Mouse (Mus musculus): ENCODE measurements around the gene Upp1. TPM values are rescaled to one million over a fixed set of nuclear protein-coding genes. Genes with fewer than 3 reads are reported as not detected.
A peak's percentile ranks its signal among the peaks of the same experiment; 100 is the strongest.

The Upp1 gene
- 10 to 100 TPM; 25.4 to 26.5 TPM for total RNA-seq (2021)

DNA sequence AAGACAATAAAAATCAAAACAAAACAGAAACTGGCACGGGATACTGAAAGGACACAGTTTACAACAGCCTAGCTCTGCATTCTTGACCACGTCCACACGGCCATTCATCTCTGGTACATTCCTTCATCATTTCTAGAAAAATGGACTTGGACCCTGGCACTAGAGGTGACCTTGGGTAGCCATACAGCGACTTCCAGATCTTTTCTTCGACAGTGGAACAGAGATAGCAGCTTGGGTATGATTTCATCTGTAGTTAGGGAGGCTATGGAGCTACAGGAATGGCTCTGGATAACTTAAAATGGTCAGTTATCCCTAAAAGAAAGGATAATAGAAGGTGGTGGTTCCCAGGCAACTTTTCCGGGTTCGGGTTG is at the start of gene Upp1:
Gene Upp1 (plus strand): TSS at position 54 of the 371 bp plus-strand sequence.
- intact Hi-C loops (cut with DNase I), result loop anchor here (2.0 kb wide), 1 partner anchor 71 kb away; no protein-coding TSS in a partner anchor
- no peak for DNase-seq

DNA sequence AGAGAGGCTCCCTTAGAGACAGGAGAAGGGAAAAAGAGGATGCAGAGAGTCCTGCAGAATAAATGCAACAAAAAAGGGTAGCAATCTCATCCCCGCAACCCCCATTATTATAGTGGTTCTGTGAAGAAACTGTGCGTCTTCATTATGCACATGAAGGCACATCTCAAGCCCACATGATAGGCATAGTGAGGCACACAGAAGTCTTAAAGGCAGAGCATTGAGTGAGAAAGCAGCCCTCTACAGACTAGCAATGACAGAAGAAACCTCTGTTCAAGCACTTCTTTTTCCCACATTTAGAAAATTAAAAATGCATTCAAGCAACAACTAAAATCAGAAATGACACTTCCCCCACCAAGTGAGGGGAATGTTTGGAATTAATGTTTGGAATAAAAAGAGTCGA is 41.5 kb upstream of the Upp1 start:
- intact Hi-C loops (cut with DNase I), result no loop called here
- DNase-seq, result no peak

DNA sequence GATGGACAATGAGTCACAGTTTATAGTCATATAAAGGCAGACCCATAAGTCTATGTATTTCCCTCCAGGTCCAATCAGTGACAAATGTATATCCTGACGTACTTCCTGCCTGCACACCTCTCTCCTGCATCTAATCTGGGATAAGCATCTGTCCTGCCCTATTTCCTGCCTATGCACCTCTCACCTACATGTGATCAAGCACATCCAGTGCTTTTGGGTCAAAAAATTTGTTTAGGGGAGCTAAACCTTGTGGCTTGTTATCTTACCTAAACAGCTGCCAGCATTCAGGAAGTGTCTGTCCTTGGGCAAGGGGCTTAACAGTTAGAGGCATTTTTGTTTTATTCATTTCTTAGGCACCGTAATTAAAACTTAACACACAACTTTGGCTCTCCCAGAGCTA is 4.7 kb upstream of the Upp1 start:
- no peak for DNase-seq
- intact Hi-C loops (cut with DNase I), result no loop called here

DNA sequence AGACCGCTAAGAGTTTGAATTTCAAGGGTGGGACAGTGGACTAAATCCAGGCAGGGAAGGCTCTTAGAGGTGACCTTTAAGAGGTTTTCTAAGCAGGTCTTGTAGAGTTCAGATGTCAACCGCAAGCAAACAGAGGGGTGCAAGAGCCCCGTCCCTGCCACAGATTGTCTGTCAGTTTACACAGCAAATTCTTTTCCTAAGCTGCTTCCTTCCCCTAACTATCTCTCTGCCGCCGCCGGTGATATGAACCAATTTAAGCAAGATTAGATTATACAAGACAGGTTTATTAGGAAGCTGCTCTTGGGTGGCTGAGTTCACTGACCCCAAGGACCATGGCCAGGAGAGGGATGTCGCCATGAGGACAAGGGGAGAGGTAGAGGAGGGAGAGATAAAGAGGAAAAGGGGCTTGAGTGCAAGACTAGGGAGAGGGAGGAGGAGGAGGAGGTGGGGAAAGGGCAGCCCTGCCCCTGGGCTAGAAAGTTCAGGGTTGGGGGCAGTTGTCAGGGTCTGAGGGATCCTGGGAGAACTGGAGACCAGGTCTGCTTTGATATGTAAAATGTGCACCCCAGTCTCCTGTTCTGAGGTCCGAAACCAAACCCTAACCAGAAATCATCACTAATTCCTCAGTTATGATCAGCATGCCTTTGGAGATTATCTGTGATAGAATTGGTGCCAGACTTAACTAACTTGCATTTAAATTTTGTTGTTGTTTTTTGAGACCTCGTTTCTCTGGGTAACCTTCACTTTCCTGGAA is 2.4 kb upstream of the Upp1 start:
- no peak for DNase-seq
- intact Hi-C loops (cut with DNase I), result no loop called here

DNA sequence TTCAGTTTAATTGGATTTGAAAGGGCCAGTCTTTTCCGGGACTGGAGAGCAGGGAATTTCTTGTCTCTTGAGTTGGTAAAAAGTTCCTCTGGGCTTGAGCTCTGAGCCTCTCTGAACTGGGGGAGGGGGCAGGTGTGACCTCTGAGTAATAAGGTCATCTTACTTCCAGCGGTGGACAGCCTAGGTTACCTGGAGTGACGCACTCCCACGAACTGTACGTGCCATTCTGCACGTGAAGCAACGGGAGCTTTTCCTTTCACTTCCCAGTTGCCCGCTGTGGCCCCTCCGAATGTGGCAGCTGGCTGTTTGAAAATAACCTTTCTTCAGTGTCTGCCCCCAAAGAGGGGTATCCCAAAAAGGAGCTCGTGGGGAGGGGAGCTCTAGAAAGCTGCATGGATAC is 1.8 kb upstream of the Upp1 start:
- DNase-seq, result peak in 1 of 2 experiments; percentile 21
- intact Hi-C loops (cut with DNase I), result no loop called here

DNA sequence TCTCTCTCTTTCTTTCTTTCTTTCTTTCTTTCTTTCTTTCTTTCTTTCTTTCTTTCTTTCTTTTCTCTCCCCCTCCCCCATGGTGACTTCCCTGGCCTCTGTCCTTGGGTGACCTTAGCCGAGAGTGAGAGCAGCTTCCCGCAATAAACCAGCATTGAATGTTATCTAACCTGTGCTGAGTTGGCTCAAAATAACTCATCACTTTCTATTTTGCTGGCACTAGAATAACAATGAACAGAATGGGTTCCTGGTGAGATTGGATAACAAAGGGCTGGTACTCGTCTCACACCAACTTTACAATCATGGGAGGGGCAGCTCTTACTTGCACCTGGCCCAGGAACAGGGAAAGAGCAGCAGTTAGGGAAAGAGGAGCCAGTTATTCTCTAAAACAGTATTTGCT is 987 bp upstream of the Upp1 start:
- peak; percentile 17 for DNase-seq
- intact Hi-C loops (cut with DNase I), result no loop called here

DNA sequence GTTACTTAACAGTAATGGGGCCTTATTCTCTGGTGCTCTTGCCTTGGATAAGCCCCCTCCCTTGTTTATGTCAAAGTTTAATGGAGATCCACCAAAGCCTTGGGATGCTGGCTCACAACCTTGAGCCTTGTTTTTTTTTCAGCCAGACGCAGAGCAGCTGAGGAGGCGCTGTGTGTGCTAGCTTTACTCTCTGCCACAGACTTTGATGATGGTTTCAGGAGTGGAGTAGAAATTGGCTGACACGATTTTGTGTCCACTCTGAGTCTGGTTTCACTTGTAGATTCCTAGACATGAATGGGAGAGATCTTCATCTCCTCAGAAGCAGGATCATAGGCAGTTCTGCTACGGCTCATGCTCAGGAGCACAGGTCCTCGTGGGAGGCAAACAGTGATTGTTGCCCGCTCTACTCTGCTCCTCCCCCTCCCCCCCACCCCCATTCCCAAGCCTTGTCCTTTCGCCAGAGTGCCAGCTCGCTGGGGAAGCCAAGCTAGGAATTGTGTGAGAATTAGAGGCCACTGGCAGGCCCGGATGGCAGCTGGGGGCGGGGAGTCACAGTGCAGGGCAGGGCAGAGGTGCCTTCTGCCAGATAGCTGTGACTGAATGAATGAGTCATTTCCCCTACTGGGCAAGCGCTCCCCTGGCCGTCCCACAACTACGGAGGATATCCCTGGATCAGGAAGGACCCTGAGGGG is 399 bp upstream of the Upp1 start:
- intact Hi-C loops (cut with DNase I), result loop anchor here (2.0 kb wide), 1 partner anchor 71 kb away; no protein-coding TSS in a partner anchor
- peak; percentile 84 to 85 for DNase-seq

DNA sequence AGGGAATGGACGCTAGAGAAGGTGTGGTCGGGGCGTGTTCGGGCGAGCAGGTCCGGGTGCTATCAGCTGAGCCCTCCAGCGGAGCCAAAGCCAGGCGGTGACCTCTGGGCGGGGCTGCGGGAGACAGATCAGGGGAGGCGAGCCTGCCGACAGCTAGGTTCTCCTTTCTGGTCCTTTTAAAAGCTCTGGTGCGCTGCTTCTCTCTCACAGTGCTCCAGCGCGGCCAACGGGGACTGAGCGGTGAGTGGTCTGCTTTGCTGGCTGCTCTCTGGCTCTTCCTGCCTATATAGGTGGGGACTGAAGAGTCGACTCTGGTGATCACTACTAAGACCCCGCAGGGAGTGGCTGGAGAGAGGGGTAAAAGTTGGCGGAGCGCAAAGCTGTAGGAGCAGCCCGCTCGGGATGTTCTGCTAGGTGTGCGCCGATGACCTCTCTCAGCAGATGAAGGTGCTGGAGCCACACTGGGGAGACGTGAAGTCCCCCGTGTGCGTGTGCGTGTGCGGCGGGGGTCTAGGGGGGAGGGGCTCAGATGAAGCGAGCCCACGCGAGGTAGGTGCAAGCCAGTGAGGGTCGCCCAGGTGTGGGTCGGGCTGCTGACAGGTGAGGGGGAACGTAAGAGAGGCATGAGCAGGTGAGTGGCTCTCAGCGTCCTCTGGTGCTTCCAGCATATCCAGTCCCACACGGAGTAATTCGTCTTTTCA is 668 bp downstream of the Upp1 start:
- peak; percentile 74 to 78 for DNase-seq
- intact Hi-C loops (cut with DNase I), result loop anchor here (2.0 kb wide), 1 partner anchor 72 kb away; no protein-coding TSS in a partner anchor

DNA sequence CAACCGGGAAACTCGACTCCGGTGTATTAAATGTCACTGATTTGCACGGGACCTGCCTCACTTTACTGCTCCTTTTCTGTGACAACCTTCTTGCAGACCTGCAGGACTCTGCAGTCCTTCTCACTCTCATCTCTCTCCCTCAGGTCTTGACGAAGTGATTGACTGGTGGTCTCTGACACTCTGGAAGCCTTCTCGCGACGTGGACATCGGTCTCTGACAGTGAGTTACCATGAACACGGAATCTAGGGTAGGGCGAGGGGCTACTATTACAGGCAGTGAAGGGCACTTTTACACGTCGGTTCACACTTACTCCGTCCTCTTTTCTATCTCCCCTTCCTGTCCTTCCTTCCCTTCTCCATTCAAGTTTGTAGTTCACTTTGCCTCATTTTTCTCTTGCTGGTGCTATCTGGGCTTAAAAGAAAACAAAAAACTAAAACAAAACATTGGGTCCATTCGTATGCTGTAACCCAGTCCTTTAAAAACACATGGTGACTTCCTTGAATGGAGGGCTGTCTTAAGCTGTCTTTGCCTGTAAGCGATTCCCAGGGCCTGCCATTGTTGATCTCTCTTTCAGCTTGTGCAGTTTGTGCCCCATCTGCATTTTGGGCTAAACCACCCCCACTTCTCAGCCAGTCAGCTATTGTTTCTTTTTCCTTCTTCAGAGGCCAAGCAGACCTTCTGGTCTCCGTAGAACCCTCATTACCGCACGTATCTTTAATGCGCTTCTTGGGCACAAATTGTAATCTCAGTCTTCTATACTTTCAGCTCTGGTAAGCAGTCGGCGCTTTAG is 1.5 kb downstream of the Upp1 start:
- DNase-seq, result peak in 1 of 2 experiments; percentile 20
- intact Hi-C loops (cut with DNase I), result loop anchor here (2.0 kb wide), 1 partner anchor 73 kb away; no protein-coding TSS in a partner anchor

DNA sequence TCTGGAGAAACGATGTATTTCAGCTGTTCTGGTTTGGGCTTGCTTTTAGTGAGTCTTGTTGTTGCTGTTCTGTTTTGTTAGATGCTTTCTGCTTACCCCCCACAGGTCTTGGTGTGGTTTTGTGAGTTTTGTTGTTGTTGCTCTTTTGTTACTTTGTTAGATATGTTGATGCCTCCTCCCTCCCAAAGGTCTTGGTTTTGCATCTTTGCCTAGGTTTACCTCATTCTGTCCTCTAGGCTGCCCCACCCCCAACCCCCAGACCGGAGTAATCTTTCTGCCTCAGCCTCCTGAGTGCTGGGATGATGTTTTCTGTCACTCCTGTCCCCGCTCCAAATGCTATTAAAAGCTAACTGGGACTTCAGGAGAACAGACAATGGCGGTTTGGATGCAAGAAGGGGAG is 4.4 kb downstream of the Upp1 start:
- intact Hi-C loops (cut with DNase I), result no loop called here

DNA sequence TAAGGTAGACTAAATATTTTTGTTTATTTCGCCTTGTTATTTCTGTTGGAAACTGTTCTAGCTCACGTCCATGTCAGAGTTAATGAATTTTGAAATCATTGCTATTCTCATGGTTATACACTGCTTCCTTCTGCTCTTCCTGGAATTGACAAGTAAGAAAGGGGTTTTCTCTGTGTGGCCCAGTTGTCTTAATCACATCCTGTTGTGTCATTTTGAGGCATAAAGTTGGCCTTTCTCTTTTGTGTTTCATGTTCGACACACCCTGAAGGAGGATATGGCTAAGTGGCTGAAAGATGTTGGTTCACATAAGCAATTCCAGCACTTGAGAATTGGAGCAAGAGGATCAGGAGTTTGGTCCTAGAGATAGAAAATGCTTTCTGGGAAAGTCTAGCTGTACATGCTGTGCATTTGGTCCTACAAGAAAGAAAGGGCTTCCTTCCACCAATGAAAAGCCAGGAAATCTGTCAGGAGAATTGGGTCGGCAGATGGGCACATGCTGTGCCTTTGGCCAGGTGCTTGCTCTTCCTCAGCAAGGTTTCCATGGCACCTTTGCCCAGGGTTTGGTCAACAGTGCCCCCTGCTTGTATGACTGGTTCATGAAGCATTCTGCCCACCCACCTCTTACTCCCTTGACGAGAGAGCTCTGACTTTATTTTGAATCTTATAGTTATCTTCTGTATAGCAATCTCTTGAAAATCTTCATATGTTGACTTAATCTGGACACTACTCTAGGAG is 8.6 kb downstream of the Upp1 start:
- peak; percentile 45 to 63 for DNase-seq
- intact Hi-C loops (cut with DNase I), result loop anchor here (2.0 to 5.0 kb wide), 3 partner anchors 144 to 599 kb away; no protein-coding TSS in a partner anchor

More for the DNA sequence above, 4.4 kb downstream of the Upp1 start:
- DNase-seq, result no peak

DNA sequence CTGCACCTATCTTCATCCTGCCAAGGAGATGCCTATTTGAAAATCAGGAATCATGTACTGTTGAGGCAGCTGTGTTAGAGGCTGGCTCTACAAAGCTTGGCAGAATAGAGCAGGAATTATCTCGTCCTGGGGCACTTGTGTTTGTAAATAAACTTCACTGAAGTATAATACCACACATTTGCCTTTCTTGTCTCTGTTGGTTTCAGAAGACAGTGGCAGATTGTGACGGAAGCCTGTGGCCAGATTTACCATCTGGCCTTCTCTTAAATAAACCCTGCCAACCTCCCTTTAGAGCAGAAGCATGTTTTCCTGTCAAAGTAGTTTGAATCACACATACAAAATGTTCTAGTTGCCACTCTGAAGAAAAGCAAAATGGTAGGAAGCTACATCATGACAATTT is 10.2 kb downstream of the Upp1 start:
- intact Hi-C loops (cut with DNase I), result loop anchor here (5.0 kb wide), 2 partner anchors 266 to 601 kb away; no protein-coding TSS in a partner anchor
- DNase-seq, result no peak

DNA sequence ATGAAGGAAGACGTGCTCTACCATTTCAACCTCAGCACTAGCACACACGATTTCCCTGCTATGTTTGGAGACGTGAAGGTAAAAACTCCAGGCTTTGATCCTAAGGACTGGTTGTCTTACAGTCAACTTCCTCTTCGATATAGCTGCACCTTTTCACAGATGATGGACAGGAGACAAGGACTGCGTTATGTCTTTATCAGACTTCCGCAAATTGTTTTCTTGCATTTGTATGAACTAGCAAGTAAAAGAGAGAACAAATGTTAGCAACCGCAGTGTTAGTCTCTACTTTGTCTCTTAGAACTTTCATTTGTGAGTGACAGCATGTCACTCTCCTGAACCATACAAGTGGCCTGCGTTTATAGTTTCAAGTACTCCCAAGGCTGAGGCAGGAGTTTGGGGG is 11.6 kb downstream of the Upp1 start:
- intact Hi-C loops (cut with DNase I), result loop anchor here (5.0 kb wide), 2 partner anchors 267 to 602 kb away; no protein-coding TSS in a partner anchor
- DNase-seq, result no peak

DNA sequence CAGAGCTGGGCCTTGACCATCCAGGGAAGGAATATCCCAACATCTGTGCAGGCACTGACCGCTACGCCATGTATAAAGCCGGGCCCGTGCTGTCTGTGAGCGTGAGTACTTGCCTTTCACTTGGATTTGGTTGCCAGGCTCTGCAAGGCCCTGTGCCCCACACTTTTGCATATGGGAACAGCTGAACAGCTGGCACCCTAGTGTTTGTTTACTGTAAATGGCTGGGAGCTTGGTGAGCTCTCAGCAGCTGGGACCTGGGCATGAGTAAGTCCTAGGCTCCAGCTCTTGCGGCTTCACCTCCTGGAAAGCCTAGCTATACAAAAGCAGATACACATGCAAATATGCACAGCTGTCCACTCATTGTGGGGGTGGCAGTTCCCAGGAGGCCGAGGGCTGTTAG is 13.8 kb downstream of the Upp1 start:
- intact Hi-C loops (cut with DNase I), result loop anchor here (5.0 kb wide), 1 partner anchor 709 kb away; no protein-coding TSS in a partner anchor
- DNase-seq, result no peak

DNA sequence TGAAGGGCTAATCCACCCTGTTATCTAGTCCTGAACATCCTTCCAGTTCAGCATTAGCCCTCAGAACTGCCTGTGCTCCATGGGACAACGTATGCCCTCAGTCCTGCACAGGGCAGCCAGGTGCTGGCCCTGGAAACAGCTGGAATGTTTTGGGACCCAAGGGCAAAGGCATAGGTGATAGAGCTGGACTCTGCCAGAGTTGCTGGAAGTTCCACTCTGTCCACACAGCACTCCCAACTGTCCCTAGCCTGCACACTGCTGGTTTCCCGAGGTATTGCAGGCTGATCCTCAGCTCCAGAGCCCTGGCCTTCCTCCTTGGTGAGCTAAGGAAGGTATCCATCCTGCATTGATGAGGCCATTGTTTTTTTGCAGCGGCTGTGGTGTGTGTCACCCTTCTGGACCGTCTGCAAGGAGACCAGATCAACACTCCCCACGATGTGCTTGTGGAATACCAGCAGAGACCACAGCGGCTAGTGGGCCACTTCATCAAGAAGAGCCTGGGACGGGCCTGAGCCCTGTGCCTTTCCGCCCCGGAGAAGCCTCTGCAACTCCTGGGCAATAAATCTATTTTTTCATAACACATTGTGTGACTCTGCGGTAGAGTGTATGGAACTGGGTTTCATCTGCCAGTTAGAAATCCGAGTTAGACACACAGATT is 17.8 kb downstream of the Upp1 start:
- peak in 1 of 2 experiments; percentile 24 for DNase-seq
- intact Hi-C loops (cut with DNase I), result loop anchor here (1.0 to 2.0 kb wide), 2 partner anchors 152 to 601 kb away; no protein-coding TSS in a partner anchor

DNA sequence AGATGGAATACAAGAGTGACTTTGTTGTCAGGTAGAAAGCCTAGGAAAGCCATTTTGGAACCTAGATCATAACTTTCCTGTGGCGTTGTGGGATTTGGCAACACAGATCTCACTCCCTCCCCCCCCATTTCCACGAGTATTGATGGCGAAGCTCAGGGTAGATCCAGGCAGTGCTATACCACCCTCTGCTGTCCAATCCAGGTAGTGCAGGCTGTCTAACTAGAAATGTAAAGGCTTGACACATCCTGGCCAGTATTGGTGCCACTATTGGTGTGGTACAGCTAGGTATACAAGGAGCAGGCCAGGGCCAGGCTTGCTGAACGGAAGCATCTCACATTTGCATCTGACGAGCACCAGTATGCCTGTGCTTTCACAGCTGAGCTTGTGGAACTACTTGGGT is 18.6 kb downstream of the Upp1 start:
- DNase-seq, result peak; percentile 76 to 88
- intact Hi-C loops (cut with DNase I), result loop anchor here (1.0 to 2.0 kb wide), 2 partner anchors 153 to 602 kb away; no protein-coding TSS in a partner anchor

DNA sequence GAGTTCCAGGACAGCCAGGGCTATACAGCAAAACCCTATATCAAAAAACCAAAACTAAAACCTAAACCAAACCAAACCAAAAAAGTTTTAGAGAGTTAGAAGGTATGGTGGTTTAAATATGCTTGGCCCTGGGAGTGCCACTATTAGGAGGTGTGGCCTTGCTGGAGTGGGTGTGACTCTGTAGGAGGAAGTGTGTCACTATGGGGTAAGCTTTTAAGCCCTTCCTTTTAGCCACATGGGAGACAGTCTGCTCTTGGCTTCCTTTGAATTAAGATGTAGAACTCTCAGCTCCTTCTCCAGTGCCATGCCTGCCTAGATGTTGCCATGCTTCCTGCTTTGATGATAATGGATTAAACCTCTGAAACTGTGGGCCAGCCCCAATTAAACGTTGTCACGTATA is 27.2 kb downstream of the Upp1 start:
- intact Hi-C loops (cut with DNase I), result no loop called here
- DNase-seq, result no peak

DNA sequence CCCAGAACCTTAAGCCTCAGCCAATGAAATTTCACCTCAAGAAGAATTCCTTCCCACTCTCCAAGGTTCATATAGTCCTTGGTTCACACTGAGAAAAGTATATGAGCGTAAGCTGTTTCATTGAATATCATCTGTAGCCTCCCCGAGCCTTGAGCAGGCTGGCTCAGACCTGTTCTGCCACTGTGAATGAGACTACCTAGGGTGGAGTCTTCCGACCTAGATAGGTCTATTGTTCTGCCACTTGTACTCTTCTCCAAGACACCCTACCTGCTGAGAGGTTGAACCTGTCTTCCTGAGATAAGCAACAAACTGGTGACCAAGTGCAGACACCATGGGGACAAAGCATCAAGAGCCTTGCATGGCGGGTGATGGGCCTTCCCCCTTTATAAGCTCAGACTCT is 28.2 kb downstream of the Upp1 start:
- no peak for DNase-seq
- intact Hi-C loops (cut with DNase I), result no loop called here

DNA sequence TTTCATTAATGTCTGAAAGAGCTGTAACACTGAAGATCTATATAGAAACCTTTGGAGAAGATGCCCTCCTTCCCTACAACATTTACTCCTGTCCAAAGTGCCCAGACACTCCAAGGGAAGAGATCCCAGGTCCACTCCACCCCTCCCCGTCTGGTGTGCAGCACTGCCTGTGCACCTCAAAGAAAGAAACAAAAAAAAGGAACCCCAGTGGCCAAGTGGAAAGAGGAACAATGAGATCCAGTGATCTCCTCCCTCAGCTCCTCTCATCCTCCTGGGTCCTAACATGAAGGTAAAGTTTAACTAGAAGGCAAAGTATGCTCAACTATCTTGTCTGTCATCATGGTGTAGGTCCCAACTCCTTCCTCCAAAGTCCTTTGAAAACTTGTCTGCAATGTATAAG is 28.8 kb downstream of the Upp1 start:
- intact Hi-C loops (cut with DNase I), result no loop called here
- DNase-seq, result no peak

All from heart, postnatal 10 days (tissue).